Mouse (Mus musculus): ENCODE measurements around the gene Serpinb9. TPM values are rescaled to one million over a fixed set of nuclear protein-coding genes. Genes with fewer than 3 reads are reported as not detected.
A peak's percentile ranks its signal among the peaks of the same experiment; 100 is the strongest.

Gene Serpinb9
- polyA plus RNA-seq, 1 experiment from 2014 or later = 1.8 TPM

GRCm38 (mm10) chr13:32993152-32993893 lies 9.7 kb upstream of the Serpinb9 start:
- H3K27ac ChIP-seq (replicated peaks; ENCODE audit: low read depth, low read length) = no peak overlapping the region
- H3K4me3 ChIP-seq (replicated peaks; ENCODE audit: low read depth, low read length) = no peak overlapping the region
- no peaks in the 10 kb centered on the region for H3K27me3 ChIP-seq (ENCODE audit: control insufficient read depth, insufficient read depth, low read length)
- DNase-seq (no peak), ATAC-seq (ENCODE audit: low FRiP score, low TSS enrichment) (no peak)
- no peaks in the 10 kb centered on the region for H3K4me1 ChIP-seq (ENCODE audit: control insufficient read depth, insufficient read depth, low read length)
- no peak overlapping the region for H3K9ac ChIP-seq (replicated peaks; ENCODE audit: low read length)
- WGBS = 82% methylated on average over 10 of the region's 10 CpGs
- H3K36me3 ChIP-seq (ENCODE audit: control insufficient read depth, insufficient read depth, low read length) = no peaks in the 10 kb centered on the region
- no peaks in the 10 kb centered on the region for H3K9me3 ChIP-seq (ENCODE audit: control insufficient read depth, low read length)
- H3K4me2 ChIP-seq (ENCODE audit: low read length) = no peak overlapping the region

- no peak overlapping the region for H3K4me3 ChIP-seq (replicated peaks; ENCODE audit: low read depth, low read length)
- no peak overlapping the region for H3K4me2 ChIP-seq (ENCODE audit: low read length)
- 79% methylated on average over 2 of the region's 2 CpGs for WGBS
Measured at GRCm38 (mm10) chr13:32993894-32994242, 9.2 kb upstream of the Serpinb9 start.

DNA sequence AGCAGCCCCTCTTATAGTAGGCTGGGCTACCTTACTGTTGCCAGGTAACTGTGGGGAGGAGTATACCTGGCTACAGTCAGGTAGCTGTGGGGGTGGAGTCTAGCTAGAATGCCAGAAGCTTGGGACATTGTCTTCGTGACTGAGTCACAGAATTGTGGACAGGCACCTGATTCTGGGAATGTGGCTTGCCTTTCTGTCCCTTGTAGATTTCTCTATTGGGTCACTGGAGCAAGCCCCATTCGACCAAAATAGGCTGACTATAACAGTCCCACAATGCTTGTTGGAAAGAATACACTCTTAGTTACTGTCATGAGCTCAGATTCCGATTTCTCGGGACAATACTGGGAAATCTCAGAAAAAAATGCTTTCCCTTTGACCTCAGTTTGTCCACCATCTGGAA lies 8.0 kb upstream of the Serpinb9 start:
- Histone ChIP-seq H3K27me3 (ENCODE audit: control insufficient read depth, insufficient read depth, low read length) (no peaks in the 10 kb centered on the region), H3K4me2 (ENCODE audit: low read length) (no peak overlapping the region), H3K9ac (replicated peaks; ENCODE audit: low read length) (no peak overlapping the region), H3K9me3 (ENCODE audit: control insufficient read depth, low read length) (no peaks in the 10 kb centered on the region), H3K4me1 (ENCODE audit: control insufficient read depth, insufficient read depth, low read length) (no peaks in the 10 kb centered on the region), H3K36me3 (ENCODE audit: control insufficient read depth, insufficient read depth, low read length) (no peaks in the 10 kb centered on the region), H3K4me3 (replicated peaks; ENCODE audit: low read depth, low read length) (no peak overlapping the region), H3K27ac (replicated peaks; ENCODE audit: low read depth, low read length) (no peak overlapping the region)
- 81% methylated on average over 4 of the region's 4 CpGs for WGBS
- ATAC-seq (ENCODE audit: low FRiP score, low TSS enrichment) (no peak), DNase-seq (no peak)

More at GRCm38 (mm10) chr13:32993894-32994242, 9.2 kb upstream of the Serpinb9 start:
- no peak for ATAC-seq (ENCODE audit: low FRiP score, low TSS enrichment)
- Histone ChIP-seq H3K9me3 (ENCODE audit: control insufficient read depth, low read length) (no peaks in the 10 kb centered on the region), H3K27me3 (ENCODE audit: control insufficient read depth, insufficient read depth, low read length) (no peaks in the 10 kb centered on the region), H3K4me1 (ENCODE audit: control insufficient read depth, insufficient read depth, low read length) (no peaks in the 10 kb centered on the region), H3K27ac (replicated peaks; ENCODE audit: low read depth, low read length) (no peak overlapping the region), H3K9ac (replicated peaks; ENCODE audit: low read length) (no peak overlapping the region), H3K36me3 (ENCODE audit: control insufficient read depth, insufficient read depth, low read length) (no peaks in the 10 kb centered on the region)
- no peak for DNase-seq

GRCm38 (mm10) chr13:33001341-33001740 lies 1.7 kb upstream of the Serpinb9 start:
- Histone ChIP-seq H3K4me3 (replicated peaks; ENCODE audit: low read depth, low read length) (no peak overlapping the region), H3K9ac (replicated peaks; ENCODE audit: low read length) (no peak overlapping the region), H3K9me3 (ENCODE audit: control insufficient read depth, low read length) (no peaks in the 10 kb centered on the region), H3K27me3 (ENCODE audit: control insufficient read depth, insufficient read depth, low read length) (no peaks in the 10 kb centered on the region), H3K4me1 (ENCODE audit: control insufficient read depth, insufficient read depth, low read length) (no peaks in the 10 kb centered on the region), H3K4me2 (ENCODE audit: low read length) (no peak overlapping the region), H3K27ac (replicated peaks; ENCODE audit: low read depth, low read length) (no peak overlapping the region), H3K36me3 (ENCODE audit: control insufficient read depth, insufficient read depth, low read length) (no peaks in the 10 kb centered on the region)
- 92% methylated on average over 5 of the region's 5 CpGs for WGBS
- ATAC-seq (ENCODE audit: low FRiP score, low TSS enrichment) = no peak
- DNase-seq = no peak

GRCm38 (mm10) chr13:33003523-33004413 lies 718 bp downstream of the Serpinb9 start:
- H3K4me2 ChIP-seq (ENCODE audit: low read length) = peak overlapping the region; percentile 46
- DNase-seq (no peak), ATAC-seq (ENCODE audit: low FRiP score, low TSS enrichment) (no peak)
- peak overlapping the region; percentile 36; the same call in 1 of the 2 replicates for H3K9ac ChIP-seq (replicated peaks; ENCODE audit: low read length)
- WGBS = 74% methylated on average over 9 of the region's 9 CpGs
- no peak overlapping the region for H3K27ac ChIP-seq (replicated peaks; ENCODE audit: low read depth, low read length)
- H3K4me1 ChIP-seq (ENCODE audit: control insufficient read depth, insufficient read depth, low read length) = no peaks in the 10 kb centered on the region
- no peak overlapping the region; the same call in 1 of the 2 replicates for H3K4me3 ChIP-seq (replicated peaks; ENCODE audit: low read depth, low read length)
- H3K27me3 ChIP-seq (ENCODE audit: control insufficient read depth, insufficient read depth, low read length) = no peaks in the 10 kb centered on the region
- H3K36me3 ChIP-seq (ENCODE audit: control insufficient read depth, insufficient read depth, low read length) = no peaks in the 10 kb centered on the region
- no peaks in the 10 kb centered on the region for H3K9me3 ChIP-seq (ENCODE audit: control insufficient read depth, low read length)

DNA sequence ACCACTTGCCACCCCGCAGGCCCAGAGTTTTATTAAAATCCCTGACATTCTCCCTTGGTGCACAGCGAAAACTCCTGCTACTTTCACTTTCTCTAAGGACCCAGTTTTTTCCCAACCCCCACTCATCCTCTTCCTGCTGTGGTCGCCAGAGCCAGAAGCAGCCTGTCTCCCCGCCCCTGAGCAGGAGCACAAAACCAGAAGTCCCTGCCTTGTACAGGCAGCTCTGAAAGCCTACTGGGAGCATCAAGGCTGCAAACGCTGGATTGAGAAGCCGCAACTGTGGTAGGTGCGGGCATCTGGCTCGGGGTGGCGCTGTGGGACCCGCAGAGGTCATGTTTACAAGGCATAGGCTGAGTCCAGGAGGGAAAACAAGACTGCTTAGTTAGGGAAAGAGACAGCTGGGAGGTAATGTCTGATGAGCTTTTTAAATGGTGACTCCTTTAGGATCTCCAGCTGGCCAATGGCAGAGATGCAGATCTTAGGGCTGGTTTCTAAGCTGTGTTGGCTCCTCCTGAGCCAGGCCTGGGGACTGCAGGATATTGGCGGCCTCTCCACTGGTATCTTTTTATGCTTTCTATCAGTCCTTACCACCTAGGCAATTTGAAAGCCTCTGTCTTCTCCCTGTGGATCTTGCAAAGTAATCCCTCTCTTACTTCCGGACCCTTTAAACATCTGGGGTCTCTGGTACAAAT lies 1.5 kb downstream of the Serpinb9 start:
- ATAC-seq (ENCODE audit: low FRiP score, low TSS enrichment) (peak; percentile 66), DNase-seq (peak; percentile 68)
- WGBS = 21% methylated on average over 12 of the region's 12 CpGs
- Histone ChIP-seq H3K4me1 (ENCODE audit: control insufficient read depth, insufficient read depth, low read length) (no peaks in the 10 kb centered on the region), H3K27ac (replicated peaks; ENCODE audit: low read depth, low read length) (no peak overlapping the region), H3K9ac (replicated peaks; ENCODE audit: low read length) (peak overlapping the region; percentile 36; the same call in 1 of the 2 replicates), H3K9me3 (ENCODE audit: control insufficient read depth, low read length) (no peaks in the 10 kb centered on the region), H3K36me3 (ENCODE audit: control insufficient read depth, insufficient read depth, low read length) (no peaks in the 10 kb centered on the region), H3K27me3 (ENCODE audit: control insufficient read depth, insufficient read depth, low read length) (no peaks in the 10 kb centered on the region), H3K4me3 (replicated peaks; ENCODE audit: low read depth, low read length) (peak overlapping the region; percentile 15), H3K4me2 (ENCODE audit: low read length) (peak overlapping the region; percentile 46)

DNA sequence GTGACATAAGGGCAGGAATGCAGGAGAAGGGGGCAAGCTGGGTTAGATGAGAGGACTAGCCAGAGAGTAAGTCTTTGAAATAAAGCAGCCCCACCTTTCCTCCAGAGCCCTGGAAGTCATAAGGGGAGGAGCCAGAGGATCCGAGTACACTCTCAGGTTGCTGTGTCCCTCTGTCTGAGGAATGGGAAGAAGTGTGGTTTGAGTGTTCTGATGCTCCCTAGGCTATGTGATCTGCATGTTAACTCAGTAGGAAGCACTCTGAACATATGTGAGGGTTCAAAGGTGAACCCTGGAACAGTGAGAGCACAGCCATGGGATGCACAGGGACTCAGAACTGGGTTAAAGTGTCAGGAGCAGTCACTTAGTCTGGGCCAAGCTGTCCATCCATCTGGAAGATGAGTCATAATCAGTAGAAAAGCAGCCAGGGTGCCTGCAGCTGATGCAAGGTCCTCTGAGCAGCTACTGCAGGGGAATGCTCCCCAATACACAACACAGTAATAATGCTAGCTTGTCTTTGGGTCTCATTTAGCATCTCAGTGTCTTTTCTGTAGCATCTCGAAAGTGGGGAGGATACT lies 2.5 kb downstream of the Serpinb9 start:
- 70% methylated on average over 2 of the region's 2 CpGs for WGBS
- no peaks in the 10 kb centered on the region for H3K27me3 ChIP-seq (ENCODE audit: control insufficient read depth, insufficient read depth, low read length)
- no peaks in the 10 kb centered on the region for H3K36me3 ChIP-seq (ENCODE audit: control insufficient read depth, insufficient read depth, low read length)
- no peak overlapping the region for H3K27ac ChIP-seq (replicated peaks; ENCODE audit: low read depth, low read length)
- H3K4me1 ChIP-seq (ENCODE audit: control insufficient read depth, insufficient read depth, low read length) = no peaks in the 10 kb centered on the region
- DNase-seq (no peak), ATAC-seq (ENCODE audit: low FRiP score, low TSS enrichment) (no peak)
- H3K9me3 ChIP-seq (ENCODE audit: control insufficient read depth, low read length) = no peaks in the 10 kb centered on the region
- H3K9ac ChIP-seq (replicated peaks; ENCODE audit: low read length) = no peak overlapping the region
- H3K4me2 ChIP-seq (ENCODE audit: low read length) = no peak overlapping the region
- H3K4me3 ChIP-seq (replicated peaks; ENCODE audit: low read depth, low read length) = no peak overlapping the region

DNA sequence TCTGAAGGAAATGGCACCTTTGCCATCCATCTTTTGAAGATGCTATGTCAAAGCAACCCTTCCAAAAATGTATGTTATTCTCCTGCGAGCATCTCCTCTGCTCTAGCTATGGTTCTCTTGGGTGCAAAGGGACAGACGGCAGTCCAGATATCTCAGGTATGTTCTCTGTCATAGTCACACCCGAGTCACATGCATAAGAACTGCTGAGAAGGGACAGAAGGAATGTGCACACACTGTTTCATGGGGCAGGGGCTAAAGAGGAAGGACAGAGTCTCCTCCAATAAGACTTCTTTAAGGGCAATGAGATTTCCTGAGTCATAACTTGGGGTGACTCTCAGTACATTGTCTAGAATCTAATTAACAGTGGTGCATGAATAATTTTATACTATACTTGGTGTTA lies 3.5 kb downstream of the Serpinb9 start:
- Histone ChIP-seq H3K27me3 (ENCODE audit: control insufficient read depth, insufficient read depth, low read length) (no peaks in the 10 kb centered on the region), H3K9ac (replicated peaks; ENCODE audit: low read length) (no peak overlapping the region), H3K27ac (replicated peaks; ENCODE audit: low read depth, low read length) (no peak overlapping the region), H3K9me3 (ENCODE audit: control insufficient read depth, low read length) (no peaks in the 10 kb centered on the region), H3K4me1 (ENCODE audit: control insufficient read depth, insufficient read depth, low read length) (no peaks in the 10 kb centered on the region), H3K36me3 (ENCODE audit: control insufficient read depth, insufficient read depth, low read length) (no peaks in the 10 kb centered on the region), H3K4me3 (replicated peaks; ENCODE audit: low read depth, low read length) (no peak overlapping the region), H3K4me2 (ENCODE audit: low read length) (no peak overlapping the region)
- DNase-seq (no peak), ATAC-seq (ENCODE audit: low FRiP score, low TSS enrichment) (no peak)
- WGBS = 89% methylated on average over 3 of the region's 3 CpGs

All from midbrain, embryonic 14.5 days (tissue).